Mouse (Mus musculus): ENCODE measurements around the gene Pmel. TPM values are rescaled to one million over a fixed set of nuclear protein-coding genes. Genes with fewer than 3 reads are reported as not detected.

Gene Pmel
- total and polyA plus RNA-seq, 3 experiments, result 0.15 to 0.45 TPM; not detected in 1

DNA sequence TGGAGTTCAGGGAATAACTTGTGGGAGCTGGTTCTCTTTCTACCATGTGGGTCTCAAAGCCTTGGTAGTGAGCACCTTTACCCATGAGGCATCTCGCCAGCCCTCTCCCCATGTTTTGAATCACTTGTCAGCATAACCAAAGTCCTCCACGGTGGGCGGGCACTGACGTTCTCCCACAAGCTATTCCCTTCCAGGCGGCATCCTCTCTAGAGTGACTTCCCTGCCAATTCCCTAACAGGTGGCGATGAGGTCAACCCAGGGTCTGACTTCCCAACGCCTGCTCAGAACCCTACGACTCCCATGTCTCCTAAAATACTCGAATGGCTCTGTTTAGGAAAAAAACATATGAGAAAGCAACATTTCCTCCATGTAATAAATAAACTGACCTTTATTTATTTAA, 46.2 kb upstream of the Pmel start:
- Histone ChIP-seq H3K27ac (ENCODE audit: control insufficient read depth, low read depth, low read length) (no peak overlapping the region), H3K9ac (ENCODE audit: control insufficient read depth, low read depth, low read length, poor library complexity, severe bottlenecking) (no peak overlapping the region), H3K9me3 (replicated peaks; ENCODE audit: insufficient read depth, low read length) (no peaks in the 10 kb centered on the region), H3K36me3 (ENCODE audit: control insufficient read depth in 1 of 2, insufficient read depth in 2 of 2, low read length in 2 of 2) (peaks cover 0 to 9% of the 10 kb centered on the region in 2 experiments; a peak in 2 of 4 replicates), H3K79me2 (ENCODE audit: control insufficient read depth, insufficient read depth, low read length, poor library complexity) (no peaks in the 10 kb centered on the region), H3K27me3 (ENCODE audit: control insufficient read depth in 1 of 2, insufficient read depth in 2 of 2, low read length in 2 of 2) (peaks cover 5 to 11% of the 10 kb centered on the region in 2 experiments), H3K4me1 (ENCODE audit: control insufficient read depth in 1 of 2, insufficient read depth in 2 of 2, low read length in 2 of 2) (peaks cover 2 to 5% of the 10 kb centered on the region in 2 experiments; a peak in 3 of 4 replicates), H3K4me3 (ENCODE audit: control insufficient read depth in 1 of 2, insufficient read depth in 1 of 2, low read depth in 2 of 2, low read length in 2 of 2) (no peak overlapping the region)
- TF ChIP-seq MAFK (IDR thresholded peaks at IDR 0.05; ENCODE audit: borderline replicate concordance, low read depth, low read length) (no peak), CTCF (IDR thresholded peaks at IDR 0.05 in 2 of 3, conservative IDR thresholded peaks at IDR 0.05 in 1 of 3; ENCODE audit: control insufficient read depth in 1 of 3, insufficient read depth in 1 of 3, low read depth in 2 of 3, low read length in 3 of 3, poor library complexity in 1 of 3, severe bottlenecking in 1 of 3) (no peak), JUND (IDR thresholded peaks at IDR 0.05; ENCODE audit: low read depth, low read length) (no peak), GABPA (IDR thresholded peaks at IDR 0.05; ENCODE audit: low read depth, low read length) (no peak), MEF2A (IDR thresholded peaks at IDR 0.05; ENCODE audit: extremely low read depth, insufficient replicate concordance, low read depth, low read length, poor library complexity, severe bottlenecking) (no peak), HCFC1 (IDR thresholded peaks at IDR 0.05; ENCODE audit: low read depth, low read length) (no peak), TBP (IDR thresholded peaks at IDR 0.05; ENCODE audit: low read depth, low read length) (no peak)
- DNase-seq (ENCODE audit: low read depth, low spot score), result no peak

DNA sequence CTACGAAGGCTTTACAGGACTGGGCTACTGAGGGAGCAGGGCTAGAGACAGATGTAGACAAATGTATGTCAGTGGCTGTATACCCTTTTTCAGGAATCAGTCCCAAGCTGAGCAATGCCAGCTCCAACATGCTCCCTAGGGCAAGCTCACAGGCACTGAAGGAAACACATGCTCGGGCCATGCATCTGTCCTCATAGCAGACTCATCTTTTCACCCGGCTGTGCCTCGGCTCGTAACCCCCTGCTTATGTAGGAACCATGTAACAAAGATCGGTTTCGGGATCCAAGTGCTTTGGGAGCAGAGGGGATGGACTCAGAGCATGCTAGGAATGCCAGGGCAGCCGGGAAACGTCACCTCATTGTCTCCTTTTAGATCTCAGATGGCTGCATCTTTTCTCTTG, 44.5 kb upstream of the Pmel start:
- peaks cover 0 to 2% of the 10 kb centered on the region in 2 experiments for H3K27me3 ChIP-seq (ENCODE audit: control insufficient read depth in 1 of 2, insufficient read depth in 2 of 2, low read length in 2 of 2)
- H3K4me3 ChIP-seq (ENCODE audit: control insufficient read depth in 1 of 2, insufficient read depth in 1 of 2, low read depth in 2 of 2, low read length in 2 of 2), result no peak overlapping the region
- peaks cover 9 to 18% of the 10 kb centered on the region in 2 experiments for H3K4me1 ChIP-seq (ENCODE audit: control insufficient read depth in 1 of 2, insufficient read depth in 2 of 2, low read length in 2 of 2)
- H3K36me3 ChIP-seq (ENCODE audit: control insufficient read depth in 1 of 2, insufficient read depth in 2 of 2, low read length in 2 of 2), result peaks cover 0 to 24% of the 10 kb centered on the region in 2 experiments; a peak in 2 of 4 replicates
- H3K27ac ChIP-seq (ENCODE audit: control insufficient read depth, low read depth, low read length), result no peak overlapping the region
- no peak for TF ChIP-seq JUND (IDR thresholded peaks at IDR 0.05; ENCODE audit: low read depth, low read length)
- no peak for TF ChIP-seq GABPA (IDR thresholded peaks at IDR 0.05; ENCODE audit: low read depth, low read length)
- TF ChIP-seq ETS1 (IDR thresholded peaks at IDR 0.05; ENCODE audit: low read depth, low read length), result no peak
- TF ChIP-seq USF2 (IDR thresholded peaks at IDR 0.05; ENCODE audit: borderline replicate concordance in 1 of 2, insufficient read depth in 1 of 2, low read depth in 1 of 2, low read length in 2 of 2), result no peak
- TF ChIP-seq RAD21 (IDR thresholded peaks at IDR 0.05; ENCODE audit: low read depth, low read length), result no peak
- TF ChIP-seq MAFK (IDR thresholded peaks at IDR 0.05; ENCODE audit: borderline replicate concordance, low read depth, low read length), result no peak
- TF ChIP-seq ZNF384 (IDR thresholded peaks at IDR 0.05; ENCODE audit: low read depth, low read length), result no peak
- TF ChIP-seq TCF12 (IDR thresholded peaks at IDR 0.05; ENCODE audit: low read depth, low read length), result no peak
- no peak for TF ChIP-seq KAT2A (conservative IDR thresholded peaks at IDR 0.05; ENCODE audit: low read depth, low read length)
- TF ChIP-seq MYB (IDR thresholded peaks at IDR 0.05; ENCODE audit: low read depth, low read length), result no peak
- TF ChIP-seq GATA1 (IDR thresholded peaks at IDR 0.05; ENCODE audit: low read depth, low read length), result no peak
- no peak for TF ChIP-seq NRF1 (IDR thresholded peaks at IDR 0.05; ENCODE audit: insufficient read depth, low read depth, low read length, poor library complexity, severe bottlenecking)
- TF ChIP-seq HCFC1 (IDR thresholded peaks at IDR 0.05; ENCODE audit: low read depth, low read length), result no peak
- no peak for TF ChIP-seq MYC (IDR thresholded peaks at IDR 0.05; ENCODE audit: low read depth, low read length)
- TF ChIP-seq SMC3 (IDR thresholded peaks at IDR 0.05; ENCODE audit: low read depth, low read length), result no peak
- no peak for TF ChIP-seq SIN3A (IDR thresholded peaks at IDR 0.05; ENCODE audit: low read length)
- TF ChIP-seq ELF1 (IDR thresholded peaks at IDR 0.05; ENCODE audit: low read depth, low read length), result no peak
- H3K9ac ChIP-seq (ENCODE audit: control insufficient read depth, low read depth, low read length, poor library complexity, severe bottlenecking), result no peak overlapping the region
- no peaks in the 10 kb centered on the region for H3K79me2 ChIP-seq (ENCODE audit: control insufficient read depth, insufficient read depth, low read length, poor library complexity)
- DNase-seq (ENCODE audit: low read depth, low spot score), result no peak
- no peaks in the 10 kb centered on the region for H3K9me3 ChIP-seq (replicated peaks; ENCODE audit: insufficient read depth, low read length)
